Mouse (Mus musculus): Measurements from ENCODE around the gene C87436. TPM values are rescaled to one million over a fixed set of nuclear protein-coding genes. Genes with fewer than 3 reads are reported as not detected.

C87436 gene
- total and polyA plus RNA-seq, 3 experiments = 5.2 to 8.7 (median 8.1) TPM

DNA sequence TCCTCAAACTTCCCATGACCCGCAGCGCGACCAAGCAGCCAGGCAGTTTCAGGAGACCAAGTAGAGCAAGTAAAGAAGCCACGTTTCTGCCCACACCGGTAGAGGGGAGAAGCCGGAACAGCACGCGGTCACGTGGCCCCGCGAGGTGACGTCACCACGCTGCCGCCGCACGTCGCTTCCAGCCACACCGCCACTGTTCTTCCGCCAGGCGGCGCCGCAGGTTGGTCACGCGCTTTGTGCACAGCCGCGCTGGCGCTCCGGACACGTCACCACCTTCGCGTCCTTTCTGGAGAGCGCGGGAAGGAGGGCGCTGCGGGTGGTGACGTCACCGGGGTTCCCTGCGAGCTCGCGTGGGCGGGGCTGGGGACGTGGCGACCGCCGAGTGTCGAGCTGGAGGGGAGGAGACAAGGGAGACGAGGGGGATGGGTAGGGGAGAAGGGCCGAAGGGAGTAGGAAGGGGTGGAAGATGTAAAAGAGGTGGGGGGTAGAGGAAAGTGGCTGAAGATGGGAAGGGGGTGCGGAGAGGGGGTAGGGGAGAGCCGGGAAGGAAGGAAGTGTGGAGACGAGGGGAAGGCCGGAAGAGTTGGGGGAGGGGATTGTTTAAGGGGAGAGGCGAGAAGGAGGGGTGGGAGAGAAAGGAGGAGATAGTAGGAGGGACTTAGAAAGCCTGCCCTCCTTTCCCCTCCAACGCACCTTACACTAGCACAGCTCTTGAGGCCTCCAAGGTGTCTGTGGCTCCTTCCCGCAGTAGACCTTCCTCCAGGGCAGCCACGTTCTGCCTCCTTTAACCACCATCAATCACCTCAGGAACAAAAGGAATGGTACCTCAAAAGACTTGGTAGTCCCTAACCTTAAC lies 34.2 kb downstream of the C87436 start (continued):
- TF ChIP-seq NELFE (IDR thresholded peaks at IDR 0.05; ENCODE audit: low read depth, low read length) = peak; percentile 98

- Histone ChIP-seq H3K9ac (ENCODE audit: insufficient read depth, low read depth) (peak overlapping the region; percentile 91), H3K4me3 (replicated peaks in 1 of 3; ENCODE audit: low read depth in 2 of 3, low read length in 2 of 3, poor library complexity in 1 of 3) (peak overlapping the region; percentile 24 to 65 (median 51)), H3K79me2 (replicated peaks; ENCODE audit: control insufficient read depth, extremely low read depth, insufficient read depth, poor library complexity, severe bottlenecking) (no peaks in the 10 kb centered on the region), H3K36me3 (replicated peaks in 1 of 2; ENCODE audit: control insufficient read depth in 1 of 2, insufficient read depth in 1 of 2, low read length in 1 of 2) (peaks cover 0 to 28% of the 10 kb centered on the region in 2 experiments), H3K4me1 (ENCODE audit: control insufficient read depth in 1 of 2, insufficient read depth in 2 of 2) (peaks cover 7 to 25% of the 10 kb centered on the region in 2 experiments; a peak in 3 of 4 replicates), H3K4me2 (ENCODE audit: insufficient read depth, low read depth, poor library complexity, severe bottlenecking) (peak overlapping the region; percentile 73), H3K27me3 (replicated peaks) (no peaks in the 10 kb centered on the region), H3K9me3 (replicated peaks; ENCODE audit: low read length) (no peaks in the 10 kb centered on the region), H3K27ac (ENCODE audit: insufficient read depth, low read depth) (no peak overlapping the region; the same call in 1 of the 2 replicates)
- TF ChIP-seq SMC3 (IDR thresholded peaks at IDR 0.05; ENCODE audit: low read depth, low read length) (no peak), ZMIZ1 (IDR thresholded peaks at IDR 0.05; ENCODE audit: low read depth, low read length) (no peak), EP300 (IDR thresholded peaks at IDR 0.05; ENCODE audit: low read length) (no peak), POLR2A (IDR thresholded peaks at IDR 0.05; ENCODE audit: low read depth, low read length) (no peak), RAD21 (IDR thresholded peaks at IDR 0.05; ENCODE audit: low read depth, low read length) (peak; percentile 6), UBTF (IDR thresholded peaks at IDR 0.05; ENCODE audit: low read depth, low read length) (peak; percentile 39; the same call in 1 of the 2 replicates), CTCF (conservative IDR thresholded peaks at IDR 0.05 in 1 of 2, IDR thresholded peaks at IDR 0.05 in 1 of 2; ENCODE audit: low read depth in 2 of 2, low read length in 2 of 2) (peak in 1 of 2 experiments; percentile 43; a peak in 2 of 4 replicates), NELFE (IDR thresholded peaks at IDR 0.05; ENCODE audit: low read depth, low read length) (no peak), ETS1 (conservative IDR thresholded peaks at IDR 0.05; ENCODE audit: low read depth, low read length) (no peak), SIN3A (IDR thresholded peaks at IDR 0.05; ENCODE audit: low read length) (peak; percentile 12)
- peak; percentile 33 for DNase-seq (ENCODE audit: extremely low read depth)
- in situ Hi-C loops (cut with MboI; ENCODE audit: low pct_ligation_motif_present, low pct_unique_long_range_greater_than_20kb, low sequenced_read_pairs) = no loop called here
- dilution Hi-C loops (cut with MboI; ENCODE audit: extremely low pct_ligation_motif_present, extremely low pct_unique_long_range_greater_than_20kb, low sequenced_read_pairs) = no loop called here
Measured at GRCm38 (mm10) chr6:86473077-86473476, 34.9 kb downstream of the C87436 start.

- in situ Hi-C loops (cut with MboI; ENCODE audit: low pct_ligation_motif_present, low pct_unique_long_range_greater_than_20kb, low sequenced_read_pairs) = no loop called here
- peaks cover 0 to 25% of the 10 kb centered on the region in 2 experiments for H3K36me3 ChIP-seq (replicated peaks in 1 of 2; ENCODE audit: control insufficient read depth in 1 of 2, insufficient read depth in 1 of 2, low read length in 1 of 2)
- no peaks in the 10 kb centered on the region for H3K9me3 ChIP-seq (replicated peaks; ENCODE audit: low read length)
- no peak for TF ChIP-seq ZKSCAN1 (IDR thresholded peaks at IDR 0.05; ENCODE audit: borderline replicate concordance, low read depth, low read length)
- no peak for TF ChIP-seq NELFE (IDR thresholded peaks at IDR 0.05; ENCODE audit: low read depth, low read length)
- no peak for TF ChIP-seq MAZ (IDR thresholded peaks at IDR 0.05; ENCODE audit: low read depth, low read length)
- TF ChIP-seq EP300 (IDR thresholded peaks at IDR 0.05; ENCODE audit: low read length) = no peak
- no peak for TF ChIP-seq MAFK (IDR thresholded peaks at IDR 0.05; ENCODE audit: insufficient replicate concordance, low read length)
- TF ChIP-seq SIN3A (IDR thresholded peaks at IDR 0.05; ENCODE audit: low read length) = no peak
- TF ChIP-seq TBP (conservative IDR thresholded peaks at IDR 0.05; ENCODE audit: low read depth, low read length) = no peak
- no peak for TF ChIP-seq ZC3H11A (IDR thresholded peaks at IDR 0.05; ENCODE audit: low read depth, low read length)
- no peak for TF ChIP-seq USF2 (conservative IDR thresholded peaks at IDR 0.05; ENCODE audit: low read depth, low read length)
- no peak for TF ChIP-seq POLR2A (IDR thresholded peaks at IDR 0.05; ENCODE audit: low read depth, low read length)
- no peak for TF ChIP-seq HCFC1 (IDR thresholded peaks at IDR 0.05; ENCODE audit: low read depth, low read length)
- no peak overlapping the region for H3K27ac ChIP-seq (ENCODE audit: insufficient read depth, low read depth)
- H3K4me3 ChIP-seq (replicated peaks in 1 of 3; ENCODE audit: low read depth in 2 of 3, low read length in 2 of 3, poor library complexity in 1 of 3) = no peak overlapping the region
- dilution Hi-C loops (cut with MboI; ENCODE audit: extremely low pct_ligation_motif_present, extremely low pct_unique_long_range_greater_than_20kb, low sequenced_read_pairs) = no loop called here
- DNase-seq (ENCODE audit: extremely low read depth) = no peak
- H3K79me2 ChIP-seq (replicated peaks; ENCODE audit: control insufficient read depth, extremely low read depth, insufficient read depth, poor library complexity, severe bottlenecking) = no peaks in the 10 kb centered on the region
- no peaks in the 10 kb centered on the region for H3K27me3 ChIP-seq (replicated peaks)
- no peak overlapping the region for H3K9ac ChIP-seq (ENCODE audit: insufficient read depth, low read depth)
- H3K4me2 ChIP-seq (ENCODE audit: insufficient read depth, low read depth, poor library complexity, severe bottlenecking) = no peak overlapping the region
- peaks cover 7 to 25% of the 10 kb centered on the region in 2 experiments; a peak in 3 of 4 replicates for H3K4me1 ChIP-seq (ENCODE audit: control insufficient read depth in 1 of 2, insufficient read depth in 2 of 2)
Measured at GRCm38 (mm10) chr6:86474072-86474471, 35.9 kb downstream of the C87436 start.
